Mouse (Mus musculus) megakaryocyte, embryonic 14.5 days (primary cell): Measurements from ENCODE around the gene Auts2.

Experiments used
- FLI1 ChIP-seq: IDR thresholded peaks from 2 replicates; pipeline ENCODE4 v1.6.1; 2012; ENCODE audit warnings: low read length, inconsistent platforms, mixed read lengths
- GATA1 ChIP-seq: IDR thresholded peaks from 3 replicates; pipeline ENCODE4 v1.6.1; 2012; ENCODE audit warnings: mixed read lengths, low read length, inconsistent platforms, borderline replicate concordance

- TF ChIP-seq GATA1 (no peak), FLI1 (no peak)
These were observed 192.0 kb downstream of the Auts2 start for GRCm38 (mm10) chr5:132351139-132351538.
